Comparison of ENCODE assay signal across 9 mouse cellular contexts in genomic region chr14:25397751-25398150, GRCm38 (mm10).
A peak's percentile ranks its signal among the peaks of the same experiment; 100 is the strongest.
DNase-seq lines count a peak whose midpoint lies in the region; ATAC-seq and TF ChIP-seq lines count a peak whose summit lies in the region.
"Had no signal": no experiment of that assay in that cellular context is flagged by ENCODE, and none has a peak within 500 bp of the region (broad histone marks: within the 10 kb centered on the region; RNA-seq: fewer than 3 reads in every experiment).

No protein-coding gene starts in this region.

- 30% methylated on average over 5 of the region's 5 CpGs for WGBS in kidney, embryonic 16.5 days
- WGBS in embryonic facial prominence, embryonic 12.5 days, result 19% methylated on average over 5 of the region's 5 CpGs
- WGBS in limb, embryonic 11.5 days, result 28% methylated on average over 5 of the region's 5 CpGs
- WGBS in neural tube, embryonic 12.5 days, result 7% methylated on average over 5 of the region's 5 CpGs
- 49% methylated on average over 5 of the region's 5 CpGs for WGBS in lung, postnatal 0 days

- H3K27ac ChIP-seq in kidney, embryonic 16.5 days (ENCODE audit: low read length), result peak overlapping the region; percentile 74
- H3K27ac ChIP-seq in embryonic facial prominence, embryonic 12.5 days, result peak overlapping the region; percentile 71
- 0 out of 2 replicates have a peak overlapping the region, but pooled peaks have one; percentile 9 for H3K27ac ChIP-seq in limb, embryonic 11.5 days (replicated peaks; ENCODE audit: low read depth, low read length)
- peak overlapping the region; percentile 72 for H3K27ac ChIP-seq in neural tube, embryonic 12.5 days
- H3K27ac ChIP-seq in lung, postnatal 0 days (ENCODE audit: low read length), result no peak overlapping the region

- no peaks in the 10 kb centered on the region for H3K9me3 ChIP-seq in kidney, embryonic 16.5 days (ENCODE audit: low read length)
- no peaks in the 10 kb centered on the region for H3K9me3 ChIP-seq in embryonic facial prominence, embryonic 12.5 days
- H3K9me3 ChIP-seq in limb, embryonic 11.5 days (ENCODE audit: control insufficient read depth, low read length), result no peaks in the 10 kb centered on the region
- no peaks in the 10 kb centered on the region for H3K9me3 ChIP-seq in neural tube, embryonic 12.5 days
- H3K9me3 ChIP-seq in lung, postnatal 0 days (ENCODE audit: low read length), result no peaks in the 10 kb centered on the region

- TF ChIP-seq EP300 in lung, postnatal 0 days (IDR thresholded peaks at IDR 0.05), result no peak

- ATAC-seq in kidney, embryonic 16.5 days (ENCODE audit: low FRiP score, low TSS enrichment), result no peak
- ATAC-seq in embryonic facial prominence, embryonic 12.5 days (ENCODE audit: insufficient number of reproducible peaks, insufficient read depth, low FRiP score, low TSS enrichment), result 0 out of 2 replicates have a peak, but pooled peaks have one; percentile 59
- no peak for ATAC-seq in limb, embryonic 11.5 days (ENCODE audit: insufficient number of reproducible peaks, low FRiP score, low TSS enrichment, low read depth)
- ATAC-seq in neural tube, embryonic 12.5 days (ENCODE audit: low FRiP score, low read depth), result peak; percentile 52
- ATAC-seq in megakaryocyte-erythroid progenitor cell, adult 5-6 weeks (replicated peaks; ENCODE audit: low FRiP score, low TSS enrichment, poor library complexity, severe bottlenecking), result no peak
- ATAC-seq in lung, postnatal 0 days, result no peak

- peaks cover 18% of the 10 kb centered on the region for H3K4me1 ChIP-seq in kidney, embryonic 16.5 days (ENCODE audit: insufficient read depth, low read length)
- peaks cover 28% of the 10 kb centered on the region for H3K4me1 ChIP-seq in embryonic facial prominence, embryonic 12.5 days
- H3K4me1 ChIP-seq in limb, embryonic 11.5 days (ENCODE audit: control insufficient read depth, insufficient read depth, low read length), result peaks cover 20% of the 10 kb centered on the region
- H3K4me1 ChIP-seq in neural tube, embryonic 12.5 days, result peaks cover 25% of the 10 kb centered on the region
- peaks cover 4% of the 10 kb centered on the region; the same call in 1 of the 2 replicates for H3K4me1 ChIP-seq in lung, postnatal 0 days (ENCODE audit: insufficient read depth, low read depth, low read length)

- no peak for TF ChIP-seq CTCF in lung, postnatal 0 days (IDR thresholded peaks at IDR 0.05)

- H3K9ac ChIP-seq in kidney, embryonic 16.5 days (replicated peaks; ENCODE audit: low read length), result 0 out of 2 replicates have a peak overlapping the region, but pooled peaks have one; percentile 20
- H3K9ac ChIP-seq in embryonic facial prominence, embryonic 12.5 days, result 0 out of 2 replicates have a peak overlapping the region, but pooled peaks have one; percentile 28
- H3K9ac ChIP-seq in limb, embryonic 11.5 days (ENCODE audit: low read length), result peak overlapping the region; percentile 1
- peak overlapping the region; percentile 39 for H3K9ac ChIP-seq in neural tube, embryonic 12.5 days
- no peak overlapping the region for H3K9ac ChIP-seq in lung, postnatal 0 days (replicated peaks; ENCODE audit: low read depth)

- no peak overlapping the region for H3K4me2 ChIP-seq in kidney, embryonic 16.5 days (replicated peaks; ENCODE audit: low read depth, low read length)
- H3K4me2 ChIP-seq in embryonic facial prominence, embryonic 12.5 days (replicated peaks), result peak overlapping the region; percentile 31; the same call in 1 of the 2 replicates
- H3K4me2 ChIP-seq in limb, embryonic 11.5 days (ENCODE audit: low read depth, severe bottlenecking), result no peak overlapping the region
- H3K4me2 ChIP-seq in neural tube, embryonic 12.5 days (replicated peaks), result peak overlapping the region; percentile 42
- no peak overlapping the region for H3K4me2 ChIP-seq in lung, postnatal 0 days (replicated peaks; ENCODE audit: low read depth, low read length)

- no peak overlapping the region for H3K4me3 ChIP-seq in kidney, embryonic 16.5 days (ENCODE audit: low read length)
- H3K4me3 ChIP-seq in embryonic facial prominence, embryonic 12.5 days, result no peak overlapping the region
- no peak overlapping the region for H3K4me3 ChIP-seq in limb, embryonic 11.5 days (ENCODE audit: low read depth, low read length)
- H3K4me3 ChIP-seq in neural tube, embryonic 12.5 days, result no peak overlapping the region
- no peak overlapping the region for H3K4me3 ChIP-seq in lung, postnatal 0 days (ENCODE audit: low read depth, low read length)

- no peaks in the 10 kb centered on the region for H3K36me3 ChIP-seq in kidney, embryonic 16.5 days (ENCODE audit: insufficient read depth, low read length)
- no peaks in the 10 kb centered on the region for H3K36me3 ChIP-seq in embryonic facial prominence, embryonic 12.5 days
- no peaks in the 10 kb centered on the region for H3K36me3 ChIP-seq in limb, embryonic 11.5 days (ENCODE audit: control insufficient read depth, insufficient read depth, low read length)
- H3K36me3 ChIP-seq in neural tube, embryonic 12.5 days, result no peaks in the 10 kb centered on the region
- no peaks in the 10 kb centered on the region for H3K36me3 ChIP-seq in lung, postnatal 0 days (ENCODE audit: insufficient read depth, low read length)

- no peak for DNase-seq in kidney, postnatal 25 days
- DNase-seq in limb, embryonic 11.5 days (ENCODE audit: low spot score), result peak; percentile 58
- DNase-seq in spleen, postnatal 36 days (ENCODE audit: low spot score in 2 of 2), result no peak
- no peak for DNase-seq in lung, postnatal 0 days (ENCODE audit: low spot score)
- DNase-seq: gastrocnemius, postnatal 25 days had no signal

- H3K27me3 ChIP-seq in kidney, embryonic 16.5 days (ENCODE audit: insufficient read depth, low read length), result no peaks in the 10 kb centered on the region
- no peaks in the 10 kb centered on the region for H3K27me3 ChIP-seq in embryonic facial prominence, embryonic 12.5 days
- H3K27me3 ChIP-seq in limb, embryonic 11.5 days (ENCODE audit: control insufficient read depth, insufficient read depth, low read length), result no peaks in the 10 kb centered on the region
- 0 out of 2 replicates have a peak, but pooled peaks cover 3% of the 10 kb centered on the region for H3K27me3 ChIP-seq in neural tube, embryonic 12.5 days (replicated peaks)
- H3K27me3 ChIP-seq in lung, postnatal 0 days (replicated peaks; ENCODE audit: insufficient read depth, low read length), result no peaks in the 10 kb centered on the region

Comparison
In these comparisons a context has a peak if more than half of its experiments do, and no peak if none do; other contexts are left out.
1. ATAC-seq: peak in embryonic facial prominence, embryonic 12.5 days (single experiment) and neural tube, embryonic 12.5 days (single experiment); none in kidney, embryonic 16.5 days (single experiment), limb, embryonic 11.5 days (single experiment), megakaryocyte-erythroid progenitor cell, adult 5-6 weeks (single experiment) and lung, postnatal 0 days (single experiment).
2. H3K4me2 ChIP-seq: peak in embryonic facial prominence, embryonic 12.5 days (single experiment) and neural tube, embryonic 12.5 days (single experiment); none in kidney, embryonic 16.5 days (single experiment), limb, embryonic 11.5 days (single experiment) and lung, postnatal 0 days (single experiment).